Mouse (Mus musculus): ENCODE data around the gene Akap2. TPM values are rescaled to one million over a fixed set of nuclear protein-coding genes. Genes with fewer than 3 reads are reported as not detected.

Akap2 gene
- polyA plus RNA-seq, 1 experiment, result 19.3 TPM

DNA sequence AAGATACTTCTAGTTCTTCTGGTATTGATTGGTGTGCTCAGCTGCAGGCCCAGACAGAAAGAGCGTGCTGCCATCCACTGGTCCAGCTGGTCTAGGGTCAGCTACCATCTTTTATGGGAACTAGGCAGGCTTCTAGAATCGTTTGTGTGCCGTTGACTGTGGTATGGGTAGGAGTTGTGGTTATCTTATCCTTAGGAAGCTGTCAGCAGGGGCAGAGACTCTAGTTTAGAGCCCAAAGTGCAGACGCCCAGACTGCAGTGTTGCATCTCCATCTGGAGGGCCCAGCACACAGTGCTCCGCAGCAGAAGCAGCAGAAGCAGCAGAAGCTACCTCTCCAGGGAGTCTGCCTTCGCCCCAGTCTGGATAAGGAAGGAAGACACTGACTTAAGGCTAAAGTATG, 132.0 kb downstream of the Akap2 start:
- Histone ChIP-seq H3K4me2 (ENCODE audit: low read depth) (no peak overlapping the region), H3K36me3 (ENCODE audit: control insufficient read depth, insufficient read depth) (peaks cover 16% of the 10 kb centered on the region), H3K27me3 (ENCODE audit: control insufficient read depth, insufficient read depth, insufficient read length) (no peaks in the 10 kb centered on the region), H3ac (ENCODE audit: control insufficient read depth, insufficient read length) (no peak overlapping the region), H3K4me3 (no peak overlapping the region), H3K79me2 (ENCODE audit: control insufficient read depth, insufficient read depth) (peaks cover 71% of the 10 kb centered on the region)
- TF ChIP-seq MYOD1 (IDR thresholded peaks at IDR 0.05; ENCODE audit: control insufficient read depth in 1 of 3, insufficient read length in 2 of 3, low read depth in 2 of 3), result no peak
- no peak for TF ChIP-seq SRF (IDR thresholded peaks at IDR 0.05; ENCODE audit: control insufficient read depth, insufficient read length, low read depth)
- no peak for TF ChIP-seq POLR2AphosphoS2 (IDR thresholded peaks at IDR 0.05; ENCODE audit: insufficient read length, low read depth)
- no peak for TF ChIP-seq MAX (IDR thresholded peaks at IDR 0.05; ENCODE audit: low read depth)

DNA sequence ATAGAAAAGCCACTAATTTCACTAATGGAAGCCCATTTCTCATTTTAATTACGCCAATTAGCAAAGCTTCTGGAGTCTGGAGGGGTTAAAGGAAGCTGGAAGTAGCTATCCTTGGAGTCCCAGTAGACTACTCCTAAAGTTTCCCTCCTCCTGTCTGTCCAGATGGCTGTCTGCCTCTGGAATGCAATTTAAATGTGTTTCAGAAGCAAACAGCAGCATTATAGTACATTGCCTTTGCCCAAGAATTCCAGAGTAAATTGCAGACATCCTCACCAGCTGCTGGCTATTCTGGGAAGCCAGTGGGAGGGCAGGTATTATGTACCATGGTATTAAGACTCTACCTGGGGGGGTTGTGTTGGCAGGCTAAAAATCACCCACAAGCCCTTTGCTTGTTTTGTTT, 134.3 kb downstream of the Akap2 start:
- no peak for TF ChIP-seq USF1 (IDR thresholded peaks at IDR 0.05; ENCODE audit: low read depth)
- TF ChIP-seq E2F4 (IDR thresholded peaks at IDR 0.05; ENCODE audit: insufficient read depth), result no peak
- no peak for TF ChIP-seq MYOD1 (IDR thresholded peaks at IDR 0.05; ENCODE audit: control insufficient read depth in 1 of 3, insufficient read length in 2 of 3, low read depth in 2 of 3)
- no peak for TF ChIP-seq CEBPB (IDR thresholded peaks at IDR 0.05; ENCODE audit: insufficient read depth, poor library complexity, severe bottlenecking)
- TF ChIP-seq MAX (IDR thresholded peaks at IDR 0.05; ENCODE audit: low read depth), result no peak
- TF ChIP-seq POLR2A (IDR thresholded peaks at IDR 0.05; ENCODE audit: insufficient read length, low read depth), result no peak
- no peak for TF ChIP-seq REST (IDR thresholded peaks at IDR 0.05; ENCODE audit: insufficient read depth, insufficient read length)
- no peak for TF ChIP-seq TCF12 (IDR thresholded peaks at IDR 0.05; ENCODE audit: insufficient read depth, poor library complexity, severe bottlenecking)
- no peak for TF ChIP-seq TCF3 (IDR thresholded peaks at IDR 0.05; ENCODE audit: insufficient read length, low read depth)
- no peak for TF ChIP-seq POLR2AphosphoS2 (IDR thresholded peaks at IDR 0.05; ENCODE audit: insufficient read length, low read depth)
- TF ChIP-seq MYOG (IDR thresholded peaks at IDR 0.05; ENCODE audit: control insufficient read depth in 1 of 3, insufficient read depth in 1 of 3, insufficient read length in 2 of 3, low read depth in 2 of 3), result no peak
- TF ChIP-seq SRF (IDR thresholded peaks at IDR 0.05; ENCODE audit: control insufficient read depth, insufficient read length, low read depth), result no peak
- peaks cover 63% of the 10 kb centered on the region for H3K79me2 ChIP-seq (ENCODE audit: control insufficient read depth, insufficient read depth)
- H3K36me3 ChIP-seq (ENCODE audit: control insufficient read depth, insufficient read depth), result peaks cover 34% of the 10 kb centered on the region
- no peaks in the 10 kb centered on the region for H3K27me3 ChIP-seq (ENCODE audit: control insufficient read depth, insufficient read depth, insufficient read length)
- H3K4me2 ChIP-seq (ENCODE audit: low read depth), result no peak overlapping the region
- no peak overlapping the region for H3K4me3 ChIP-seq
- H3ac ChIP-seq (ENCODE audit: control insufficient read depth, insufficient read length), result no peak overlapping the region

GRCm38 (mm10) chr4:57852461-57853040, 135.1 kb downstream of the Akap2 start:
- Histone ChIP-seq H3K79me2 (ENCODE audit: control insufficient read depth, insufficient read depth) (peaks cover 64% of the 10 kb centered on the region), H3ac (ENCODE audit: control insufficient read depth, insufficient read length) (no peak overlapping the region), H3K36me3 (ENCODE audit: control insufficient read depth, insufficient read depth) (peaks cover 42% of the 10 kb centered on the region), H3K27me3 (ENCODE audit: control insufficient read depth, insufficient read depth, insufficient read length) (no peaks in the 10 kb centered on the region), H3K4me3 (no peak overlapping the region), H3K4me2 (ENCODE audit: low read depth) (no peak overlapping the region)
- no peak for TF ChIP-seq E2F4 (IDR thresholded peaks at IDR 0.05; ENCODE audit: insufficient read depth)
- TF ChIP-seq REST (IDR thresholded peaks at IDR 0.05; ENCODE audit: insufficient read depth, insufficient read length), result no peak
- no peak for TF ChIP-seq POLR2AphosphoS2 (IDR thresholded peaks at IDR 0.05; ENCODE audit: insufficient read length, low read depth)
- TF ChIP-seq SRF (IDR thresholded peaks at IDR 0.05; ENCODE audit: control insufficient read depth, insufficient read length, low read depth), result no peak
- TF ChIP-seq POLR2A (IDR thresholded peaks at IDR 0.05; ENCODE audit: insufficient read length, low read depth), result no peak
- no peak for TF ChIP-seq CEBPB (IDR thresholded peaks at IDR 0.05; ENCODE audit: insufficient read depth, poor library complexity, severe bottlenecking)
- no peak for TF ChIP-seq USF1 (IDR thresholded peaks at IDR 0.05; ENCODE audit: low read depth)
- TF ChIP-seq TCF12 (IDR thresholded peaks at IDR 0.05; ENCODE audit: insufficient read depth, poor library complexity, severe bottlenecking), result no peak
- no peak for TF ChIP-seq MAX (IDR thresholded peaks at IDR 0.05; ENCODE audit: low read depth)

- Histone ChIP-seq H3K4me2 (ENCODE audit: low read depth) (no peak overlapping the region), H3K36me3 (ENCODE audit: control insufficient read depth, insufficient read depth) (peaks cover 55% of the 10 kb centered on the region), H3K27me3 (ENCODE audit: control insufficient read depth, insufficient read depth, insufficient read length) (no peaks in the 10 kb centered on the region), H3K4me3 (no peak overlapping the region), H3ac (ENCODE audit: control insufficient read depth, insufficient read length) (no peak overlapping the region), H3K79me2 (ENCODE audit: control insufficient read depth, insufficient read depth) (peaks cover 64% of the 10 kb centered on the region)
- TF ChIP-seq MYOD1 (IDR thresholded peaks at IDR 0.05; ENCODE audit: control insufficient read depth in 1 of 3, insufficient read length in 2 of 3, low read depth in 2 of 3) (no peak), MAX (IDR thresholded peaks at IDR 0.05; ENCODE audit: low read depth) (no peak), POLR2A (IDR thresholded peaks at IDR 0.05; ENCODE audit: insufficient read length, low read depth) (no peak), TCF12 (IDR thresholded peaks at IDR 0.05; ENCODE audit: insufficient read depth, poor library complexity, severe bottlenecking) (no peak), USF1 (IDR thresholded peaks at IDR 0.05; ENCODE audit: low read depth) (no peak), CEBPB (IDR thresholded peaks at IDR 0.05; ENCODE audit: insufficient read depth, poor library complexity, severe bottlenecking) (no peak), REST (IDR thresholded peaks at IDR 0.05; ENCODE audit: insufficient read depth, insufficient read length) (no peak), SRF (IDR thresholded peaks at IDR 0.05; ENCODE audit: control insufficient read depth, insufficient read length, low read depth) (no peak), MYOG (IDR thresholded peaks at IDR 0.05; ENCODE audit: control insufficient read depth in 1 of 3, insufficient read depth in 1 of 3, insufficient read length in 2 of 3, low read depth in 2 of 3) (no peak), TCF3 (IDR thresholded peaks at IDR 0.05; ENCODE audit: insufficient read length, low read depth) (no peak), POLR2AphosphoS2 (IDR thresholded peaks at IDR 0.05; ENCODE audit: insufficient read length, low read depth) (no peak), E2F4 (IDR thresholded peaks at IDR 0.05; ENCODE audit: insufficient read depth) (no peak)
Observed at GRCm38 (mm10) chr4:57854181-57854580, 136.7 kb downstream of the Akap2 start.
